Mouse (Mus musculus) neural tube, embryonic 10.5 days (tissue): ENCODE results near the gene Slc35b1.

Experiments used
- DNase-seq: peaks from one replicate; pipeline ENCODE4 v3.0.0-alpha.2; 2017; ENCODE audit warnings: low spot score; ENCODE audit errors: extremely low spot score

The Slc35b1 gene

GRCm38 (mm10) chr11:95384319-95384972 lies at the start of gene Slc35b1:
Slc35b1 (plus strand) TSS chr11:95384692.
- peak; percentile 94 for DNase-seq

- DNase-seq: peak; percentile 89
Measured at GRCm38 (mm10) chr11:95336568-95337128, 47.8 kb upstream of the Slc35b1 start, which contains the start of gene Fam117a. Fam117a (plus strand) TSS chr11:95337018.

GRCm38 (mm10) chr11:95337129-95337813 lies 47.2 kb upstream of the Slc35b1 start:
- DNase-seq: peak; percentile 76

GRCm38 (mm10) chr11:95337846-95338342 lies 46.6 kb upstream of the Slc35b1 start:
- no peak for DNase-seq

GRCm38 (mm10) chr11:95339471-95340021 lies 44.9 kb upstream of the Slc35b1 start:
- DNase-seq: peak; percentile 52

GRCm38 (mm10) chr11:95340259-95340658 lies 44.2 kb upstream of the Slc35b1 start:
- DNase-seq: no peak

- DNase-seq: no peak
Measured at GRCm38 (mm10) chr11:95340664-95341063, 43.8 kb upstream of the Slc35b1 start.

GRCm38 (mm10) chr11:95343180-95343579 lies 41.3 kb upstream of the Slc35b1 start:
- no peak for DNase-seq

GRCm38 (mm10) chr11:95344181-95344580 lies 40.3 kb upstream of the Slc35b1 start:
- no peak for DNase-seq

GRCm38 (mm10) chr11:95350289-95350688 lies 34.2 kb upstream of the Slc35b1 start:
- no peak for DNase-seq

GRCm38 (mm10) chr11:95350960-95351359 lies 33.5 kb upstream of the Slc35b1 start:
- DNase-seq: no peak

- no peak for DNase-seq
Measured at GRCm38 (mm10) chr11:95352686-95353085, 31.8 kb upstream of the Slc35b1 start.

- DNase-seq: no peak
Measured at GRCm38 (mm10) chr11:95353226-95353625, 31.3 kb upstream of the Slc35b1 start.

GRCm38 (mm10) chr11:95354228-95354944 lies 30.1 kb upstream of the Slc35b1 start:
- DNase-seq: no peak

GRCm38 (mm10) chr11:95354945-95355660 lies 29.4 kb upstream of the Slc35b1 start:
- DNase-seq: no peak

- DNase-seq: no peak
Measured at GRCm38 (mm10) chr11:95355661-95356011, 28.9 kb upstream of the Slc35b1 start.

- no peak for DNase-seq
Measured at GRCm38 (mm10) chr11:95356039-95356438, 28.5 kb upstream of the Slc35b1 start.

GRCm38 (mm10) chr11:95356469-95357273 lies 27.8 kb upstream of the Slc35b1 start:
- no peak for DNase-seq

- DNase-seq: no peak
Measured at GRCm38 (mm10) chr11:95358263-95358662, 26.2 kb upstream of the Slc35b1 start.

- no peak for DNase-seq
Measured at GRCm38 (mm10) chr11:95364388-95364787, 20.1 kb upstream of the Slc35b1 start.
